Mouse (Mus musculus) myocyte (in vitro differentiated cells): Measurements from ENCODE around the gene Plxnb1. TPM values are rescaled to one million over a fixed set of nuclear protein-coding genes. Genes with fewer than 3 reads are reported as not detected.

Experiments used
- H3K27me3 ChIP-seq: one replicate; pipeline ENCODE4 v1.6.1; 2011; ENCODE audit not compliant: control insufficient read depth, insufficient read depth, insufficient read length
- H3K36me3 ChIP-seq: one replicate; pipeline ENCODE4 v1.6.1; 2011; ENCODE audit not compliant: control insufficient read depth, insufficient read depth
- H3K4me2 ChIP-seq: one replicate; pipeline ENCODE4 v1.6.1; 2011; ENCODE audit warnings: low read depth, control low read depth
- H3K4me3 ChIP-seq: one replicate; pipeline ENCODE4 v1.5.1; 2011; ENCODE audit warnings: mild to moderate bottlenecking, control low read depth, moderate library complexity
- H3K79me2 ChIP-seq: one replicate; pipeline ENCODE4 v1.6.1; 2011; ENCODE audit not compliant: control insufficient read depth, insufficient read depth
- H3ac ChIP-seq: one replicate; pipeline ENCODE4 v1.6.1; 2011; ENCODE audit not compliant: control insufficient read depth, insufficient read length
- CEBPB ChIP-seq: IDR thresholded peaks from 2 replicates; pipeline ENCODE4 v1.6.1; 2011; ENCODE audit warnings: mild to moderate bottlenecking, moderate library complexity; ENCODE audit not compliant: poor library complexity, insufficient read depth, severe bottlenecking
- E2F4 ChIP-seq: IDR thresholded peaks from one replicate; pipeline ENCODE4 v1.6.1; 2011; ENCODE audit warnings: mild to moderate bottlenecking, control low read depth, moderate library complexity; ENCODE audit not compliant: insufficient read depth
- MAX ChIP-seq: IDR thresholded peaks from one replicate; pipeline ENCODE4 v1.6.1; 2011; ENCODE audit warnings: low read depth, mild to moderate bottlenecking, control low read depth
- MYOD1 ChIP-seq, 3 experiments: IDR thresholded peaks; one replicate each; pipeline ENCODE4 v1.6.1; 2011; ENCODE audit warnings: control low read depth in 2 of 3, low read depth in 2 of 3, mild to moderate bottlenecking in 2 of 3, moderate library complexity in 1 of 3; ENCODE audit not compliant: insufficient read length in 2 of 3, control insufficient read depth in 1 of 3
- MYOG ChIP-seq, 3 experiments: IDR thresholded peaks; one replicate each; pipeline ENCODE4 v1.6.1; 2011; ENCODE audit warnings: control low read depth in 2 of 3, low read depth in 2 of 3, mild to moderate bottlenecking in 2 of 3; ENCODE audit not compliant: insufficient read length in 2 of 3, control insufficient read depth in 1 of 3, insufficient read depth in 1 of 3
- POLR2A ChIP-seq: IDR thresholded peaks from one replicate; pipeline ENCODE4 v1.6.1; 2011; ENCODE audit warnings: low read depth, mild to moderate bottlenecking, control low read depth, moderate library complexity; ENCODE audit not compliant: insufficient read length
- POLR2AphosphoS2 ChIP-seq: IDR thresholded peaks from one replicate; pipeline ENCODE4 v1.6.1; 2011; ENCODE audit warnings: low read depth, control low read depth; ENCODE audit not compliant: insufficient read length
- REST ChIP-seq: IDR thresholded peaks from one replicate; pipeline ENCODE4 v1.6.1; 2011; ENCODE audit warnings: mild to moderate bottlenecking, control low read depth, moderate library complexity; ENCODE audit not compliant: insufficient read depth, insufficient read length
- SRF ChIP-seq: IDR thresholded peaks from one replicate; pipeline ENCODE4 v1.6.1; 2011; ENCODE audit warnings: low read depth; ENCODE audit not compliant: control insufficient read depth, insufficient read length
- TCF12 ChIP-seq: IDR thresholded peaks from one replicate; pipeline ENCODE4 v1.6.1; 2011; ENCODE audit warnings: mild to moderate bottlenecking, control low read depth; ENCODE audit not compliant: poor library complexity, insufficient read depth, severe bottlenecking
- TCF3 ChIP-seq: IDR thresholded peaks from one replicate; pipeline ENCODE4 v1.6.1; 2011; ENCODE audit warnings: low read depth, control low read depth; ENCODE audit not compliant: insufficient read length
- USF1 ChIP-seq: IDR thresholded peaks from one replicate; pipeline ENCODE4 v1.6.1; 2011; ENCODE audit warnings: low read depth, mild to moderate bottlenecking, control low read depth, moderate library complexity
- polyA plus RNA-seq: library from polyadenylated mRNA; unstranded; fragments of >200 nt; fragmentation: generic; extraction: Trizol; gene quantifications from one replicate; pipeline ENCODE4 v1.2.1, GENCODE M21; 2012; ENCODE audit warnings: missing spikeins

The Plxnb1 gene
- polyA plus RNA-seq, 1 experiment: 6.1 TPM

GRCm38 (mm10) chr9:109057543-109057942, 37.6 kb upstream of the Plxnb1 start:
- H3ac ChIP-seq: no peak overlapping the region
- no peak overlapping the region for H3K4me2 ChIP-seq
- no peaks in the 10 kb centered on the region for H3K27me3 ChIP-seq
- H3K4me3 ChIP-seq: no peak overlapping the region
- TF ChIP-seq E2F4 (no peak), POLR2AphosphoS2 (no peak), TCF3 (no peak), REST (no peak), SRF (no peak), POLR2A (no peak), CEBPB (no peak), MYOG (IDR thresholded peaks at IDR 0.05; ENCODE audit: control insufficient read depth in 1 of 3, insufficient read depth in 1 of 3, insufficient read length in 2 of 3, low read depth in 2 of 3) (no peak), USF1 (no peak), TCF12 (no peak), MYOD1 (IDR thresholded peaks at IDR 0.05; ENCODE audit: control insufficient read depth in 1 of 3, insufficient read length in 2 of 3, low read depth in 2 of 3) (no peak), MAX (no peak)
- H3K36me3 ChIP-seq: no peaks in the 10 kb centered on the region
- no peaks in the 10 kb centered on the region for H3K79me2 ChIP-seq

- H3K4me3 ChIP-seq: peak overlapping the region; percentile 14
Measured at GRCm38 (mm10) chr9:109058006-109058765, 37.0 kb upstream of the Plxnb1 start.

DNA sequence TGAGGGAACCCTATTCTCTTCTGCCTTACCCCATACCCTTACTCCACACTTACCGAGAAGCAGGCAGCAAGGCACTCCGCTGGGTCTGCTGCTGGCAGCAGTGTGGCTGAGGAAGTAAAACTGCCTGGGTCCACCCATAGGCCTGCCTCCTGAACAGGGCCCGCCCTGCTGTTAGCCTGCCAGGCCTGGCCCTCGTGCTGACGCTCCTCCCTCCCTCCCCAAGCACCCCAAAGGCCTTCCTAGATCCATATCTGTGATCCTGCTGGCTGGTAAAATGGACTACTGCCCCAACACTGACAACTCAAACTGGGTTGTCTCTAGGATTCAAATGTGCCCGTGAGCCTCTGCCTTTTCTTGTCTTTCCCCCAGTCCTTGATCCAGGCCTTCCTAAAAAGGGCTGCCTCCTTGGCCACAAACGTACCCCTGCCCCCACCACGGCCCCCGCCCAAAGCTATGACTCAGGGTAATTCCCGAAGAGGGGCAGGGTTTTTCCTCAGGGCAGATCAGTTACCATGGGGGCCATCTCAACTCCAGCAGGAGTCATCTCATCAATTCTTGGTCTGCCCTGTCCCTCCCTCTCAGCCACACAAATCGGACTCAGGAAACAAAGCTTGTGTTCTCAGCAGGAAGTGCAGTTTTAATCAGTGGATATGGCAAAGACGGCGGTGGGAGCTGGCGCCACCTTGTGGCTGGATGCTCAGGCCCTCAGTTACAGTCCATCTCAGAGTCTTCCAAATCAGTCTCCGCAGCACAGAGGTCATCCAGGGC, 35.9 kb upstream of the Plxnb1 start, which contains the start of gene Trex1:
Trex1 (minus strand) TSS at position 599 of the 768 bp plus-strand sequence.
- H3K4me2 ChIP-seq: peak within 1 kb of the TSS; percentile 82

More at GRCm38 (mm10) chr9:109058006-109058765, 37.0 kb upstream of the Plxnb1 start:
- TF ChIP-seq POLR2AphosphoS2: no peak
- no peak for TF ChIP-seq MYOG (IDR thresholded peaks at IDR 0.05; ENCODE audit: control insufficient read depth in 1 of 3, insufficient read depth in 1 of 3, insufficient read length in 2 of 3, low read depth in 2 of 3)
- no peak for TF ChIP-seq SRF
- no peak for TF ChIP-seq REST
- TF ChIP-seq TCF3: no peak
- TF ChIP-seq USF1: no peak
- no peak for TF ChIP-seq TCF12
- TF ChIP-seq E2F4: no peak
- TF ChIP-seq POLR2A: no peak
- no peak for TF ChIP-seq CEBPB
- no peak for TF ChIP-seq MYOD1 (IDR thresholded peaks at IDR 0.05; ENCODE audit: control insufficient read depth in 1 of 3, insufficient read length in 2 of 3, low read depth in 2 of 3)
- TF ChIP-seq MAX: no peak
- peak overlapping the region; percentile 82 for H3K4me2 ChIP-seq
- H3K36me3 ChIP-seq: peaks cover 6% of the 10 kb centered on the region
- peak overlapping the region; percentile 20 for H3ac ChIP-seq
- no peaks in the 10 kb centered on the region for H3K79me2 ChIP-seq
- H3K27me3 ChIP-seq: no peaks in the 10 kb centered on the region

DNA sequence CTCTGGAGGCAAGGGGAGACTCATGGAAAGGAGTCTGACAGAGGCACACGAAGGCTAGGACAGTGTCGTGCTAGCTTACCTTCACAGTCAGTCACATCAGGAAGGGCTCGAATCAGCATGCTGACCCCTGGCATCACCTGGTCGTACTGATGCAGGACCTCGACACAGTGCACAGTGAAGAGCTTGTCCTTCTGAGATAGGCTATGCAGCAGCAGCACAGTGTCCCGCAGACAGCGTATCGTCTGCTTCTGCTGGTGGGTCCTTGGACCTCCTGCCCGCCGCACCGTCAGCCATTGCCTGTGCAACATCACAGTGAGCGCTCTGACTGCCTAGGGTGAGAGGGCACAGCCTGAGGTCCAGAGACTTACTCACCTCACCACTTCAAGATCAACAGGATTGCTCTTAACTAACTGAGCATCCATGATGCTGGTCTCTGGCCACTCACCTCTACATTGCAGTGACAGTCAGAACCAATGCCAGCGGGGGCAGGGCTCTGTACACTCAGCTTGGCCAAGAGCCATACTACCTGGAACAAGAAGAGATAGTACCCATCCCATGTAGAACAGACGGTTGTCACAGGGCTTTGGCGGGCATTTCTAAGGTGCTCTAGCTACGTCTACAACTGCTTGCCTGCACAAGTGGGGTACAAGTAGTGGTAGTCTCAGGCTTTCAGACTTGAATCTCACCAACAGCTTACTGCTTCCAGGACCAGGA, 34.8 kb upstream of the Plxnb1 start:
- Histone ChIP-seq H3K79me2 (no peaks in the 10 kb centered on the region), H3K4me2 (peak overlapping the region; percentile 82), H3K36me3 (peaks cover 8% of the 10 kb centered on the region)

More for the DNA sequence above, 35.9 kb upstream of the Plxnb1 start, which contains the start of gene Trex1:
- Histone ChIP-seq H3K79me2 (no peaks in the 10 kb centered on the region), H3K4me3 (peak within 1 kb of the TSS; percentile 14), H3K27me3 (no peaks in the 10 kb centered on the region), H3ac (peak within 1 kb of the TSS; percentile 20), H3K36me3 (peaks cover 8% of the 10 kb centered on the region)
- peak; percentile 92 for TF ChIP-seq POLR2AphosphoS2
- peak in 1 of 3 experiments; percentile 15 for TF ChIP-seq MYOD1 (IDR thresholded peaks at IDR 0.05; ENCODE audit: control insufficient read depth in 1 of 3, insufficient read length in 2 of 3, low read depth in 2 of 3)
- no peak for TF ChIP-seq MYOG (IDR thresholded peaks at IDR 0.05; ENCODE audit: control insufficient read depth in 1 of 3, insufficient read depth in 1 of 3, insufficient read length in 2 of 3, low read depth in 2 of 3)
- TF ChIP-seq MAX: no peak
- TF ChIP-seq TCF12: no peak
- peak; percentile 93 for TF ChIP-seq POLR2A

More for the DNA sequence above, 34.8 kb upstream of the Plxnb1 start:
- Histone ChIP-seq H3K27me3 (no peaks in the 10 kb centered on the region), H3K4me3 (peak overlapping the region; percentile 14), H3ac (peak overlapping the region; percentile 20)
- TF ChIP-seq TCF12 (no peak), POLR2AphosphoS2 (peak; percentile 91), SRF (no peak)
